Mouse (Mus musculus) hindlimb bud, embryonic 11.5 days (tissue): ENCODE data around the gene H2al1a.
"Not testable (repeated sequence)": the region's sequence is repeated elsewhere in the genome, so short reads cannot be mapped to it uniquely, and the experiment has no call there.

Source experiments
- DNase-seq: peaks from one replicate; pipeline ENCODE4 v3.0.0-alpha.2; 2012; ENCODE audit warnings: low read depth, low spot score; ENCODE audit errors: extremely low spot score

Gene H2al1a

GRCm38 (mm10) chrX:11327522-11327921 is 28.5 kb downstream of the H2al1a start, which contains the start of gene H2al1j:
Gene H2al1j, plus strand, starts transcription at chrX:11327822.
- DNase-seq: not testable (repeated sequence)

GRCm38 (mm10) chrX:11345762-11346161 is 46.7 kb downstream of the H2al1a start:
- no peak for DNase-seq

GRCm38 (mm10) chrX:11346756-11347155 is 47.7 kb downstream of the H2al1a start:
- no peak for DNase-seq
